Mouse (Mus musculus): ENCODE measurements around the gene Arhgef28. TPM values are rescaled to one million over a fixed set of nuclear protein-coding genes. Genes with fewer than 3 reads are reported as not detected.

The Arhgef28 gene
- polyA plus RNA-seq, 1 experiment: 27.2 TPM

DNA sequence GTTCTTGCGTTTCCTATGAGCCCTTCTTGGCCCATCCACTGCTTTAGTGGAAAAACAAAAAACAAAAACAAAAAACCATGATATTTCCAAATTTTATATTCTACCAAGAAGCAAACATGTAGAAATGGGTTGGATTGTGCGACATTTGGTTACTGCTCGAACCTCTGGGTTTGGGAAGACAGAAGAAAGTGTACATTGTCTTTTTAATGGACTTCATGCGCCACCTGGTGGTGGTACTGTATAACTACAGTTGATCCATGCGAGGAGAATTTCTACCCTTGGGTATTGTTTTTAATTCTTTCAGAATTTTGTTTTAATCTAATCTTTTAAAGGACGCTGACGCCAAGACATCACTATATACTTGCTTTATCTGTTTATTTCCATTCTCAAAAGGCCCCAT, 268.3 kb downstream of the Arhgef28 start:
- peak in 1 of 2 experiments; percentile 84 for DNase-seq (ENCODE audit: extremely low spot score in 1 of 2, low spot score in 1 of 2)

DNA sequence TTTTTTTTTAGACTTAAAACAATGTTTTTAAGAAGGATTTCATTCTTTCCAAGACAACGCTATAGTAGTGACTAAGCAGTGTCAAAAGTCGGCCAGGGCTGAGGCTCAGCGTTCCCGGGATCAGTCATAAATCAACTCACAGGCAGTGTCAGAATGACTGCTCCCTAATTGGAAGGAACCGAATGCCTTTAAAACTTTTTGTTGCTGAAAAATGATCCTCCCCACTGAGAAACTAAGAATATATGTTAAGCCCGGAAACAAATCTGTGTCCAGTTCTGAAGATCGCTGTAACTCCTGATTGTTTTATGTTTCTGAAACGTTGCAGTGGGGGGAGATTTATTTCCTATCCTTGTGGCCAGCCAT, 278.1 kb downstream of the Arhgef28 start:
- DNase-seq (ENCODE audit: extremely low spot score in 1 of 2, low spot score in 1 of 2): no peak

DNA sequence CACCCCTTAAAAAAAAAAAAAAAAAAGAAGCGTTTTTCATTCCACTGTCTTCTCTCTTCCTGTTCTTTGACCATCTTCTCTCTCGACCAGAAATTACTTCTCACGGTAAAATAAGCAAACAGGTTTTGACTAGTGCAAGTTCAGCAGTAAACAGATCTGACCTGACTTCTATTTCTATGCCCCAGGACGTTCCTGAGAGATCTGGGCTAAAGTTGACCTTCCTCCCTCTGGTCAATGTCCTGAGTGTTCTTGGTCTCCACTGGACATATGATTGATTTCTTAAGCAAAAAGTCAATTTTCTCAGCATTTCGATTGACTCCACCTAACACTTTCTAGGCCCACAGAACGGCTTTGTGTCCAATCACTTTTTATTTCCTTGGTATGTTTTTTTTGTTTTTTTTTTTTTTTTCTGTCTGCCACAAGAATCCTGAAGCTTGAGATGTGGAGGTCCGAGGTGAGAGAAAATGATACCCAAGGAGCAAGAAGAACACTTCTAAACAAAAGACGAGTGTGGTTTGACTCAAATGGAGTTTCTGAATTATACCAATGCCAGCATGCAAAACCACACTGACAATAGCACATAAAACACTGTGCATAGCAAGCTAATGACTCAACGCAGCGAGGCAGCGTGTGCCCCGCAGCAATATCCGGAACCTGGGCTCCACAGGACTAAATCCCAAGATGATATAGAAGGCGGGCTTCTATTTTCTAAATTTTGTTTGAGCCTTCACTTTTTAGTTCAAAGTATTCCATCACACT, 278.7 kb downstream of the Arhgef28 start:
- DNase-seq (ENCODE audit: extremely low spot score in 1 of 2, low spot score in 1 of 2): no peak

DNA sequence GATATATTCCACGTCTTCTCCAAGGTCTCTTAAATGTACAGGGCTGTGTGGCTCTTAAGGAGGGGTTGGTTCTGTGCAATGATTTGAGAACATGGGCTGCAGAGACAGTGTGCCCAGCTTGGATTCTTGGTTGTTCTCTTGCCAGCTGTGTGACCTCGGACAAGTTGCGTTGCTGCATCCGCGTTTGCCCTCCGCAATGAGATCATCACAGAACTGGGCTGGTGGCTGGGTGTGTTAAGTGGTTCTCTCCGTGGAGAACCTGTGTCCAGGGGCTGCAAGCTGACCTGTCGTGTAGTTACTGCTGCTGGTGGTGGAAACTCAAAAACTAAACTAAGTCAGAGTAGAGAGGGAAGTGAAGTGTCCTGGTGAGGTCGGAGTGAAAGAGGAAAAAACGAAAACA, 279.9 kb downstream of the Arhgef28 start:
- DNase-seq (ENCODE audit: extremely low spot score in 1 of 2, low spot score in 1 of 2): no peak

DNA sequence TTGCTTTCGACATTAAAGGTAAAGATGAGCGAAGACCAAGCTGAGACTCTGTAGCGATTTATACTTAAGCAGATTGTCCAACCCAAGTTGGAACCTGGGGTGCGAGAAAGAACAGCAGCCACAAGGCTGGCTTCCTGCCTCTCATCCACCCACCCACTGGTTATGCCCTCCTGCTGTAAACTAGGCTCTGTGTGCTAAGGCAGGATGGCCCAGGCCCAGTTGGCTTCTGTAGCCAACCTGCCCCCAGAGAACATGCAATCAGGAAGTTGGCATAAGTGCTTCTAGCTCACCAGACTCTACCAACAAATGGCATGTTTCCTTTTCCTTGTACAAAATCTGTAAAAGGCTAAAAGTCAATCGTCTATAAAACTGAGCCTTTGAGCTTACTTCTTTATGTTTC, 283.2 kb downstream of the Arhgef28 start:
- peak in 1 of 2 experiments; percentile 35 for DNase-seq (ENCODE audit: extremely low spot score in 1 of 2, low spot score in 1 of 2)

DNA sequence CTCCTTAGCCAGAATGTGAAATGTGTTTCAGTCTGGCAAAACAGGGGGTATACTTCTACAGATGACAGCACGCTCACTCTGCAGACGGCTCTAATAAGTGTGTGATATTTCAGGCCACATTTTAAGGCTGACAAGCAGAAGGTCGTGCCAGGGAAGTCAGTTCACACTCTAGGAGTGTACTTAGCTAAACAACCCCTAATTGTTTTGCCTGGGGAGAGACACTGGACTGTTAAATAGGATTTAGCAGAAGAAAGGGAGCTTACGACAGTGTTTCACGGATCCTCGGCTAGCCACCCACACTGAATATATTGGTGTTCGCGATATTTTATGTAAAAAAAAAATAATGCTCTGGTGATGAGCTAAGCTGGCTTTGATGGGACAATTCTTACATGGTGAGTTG, 286.6 kb downstream of the Arhgef28 start:
- no peak for DNase-seq (ENCODE audit: extremely low spot score in 1 of 2, low spot score in 1 of 2)

DNA sequence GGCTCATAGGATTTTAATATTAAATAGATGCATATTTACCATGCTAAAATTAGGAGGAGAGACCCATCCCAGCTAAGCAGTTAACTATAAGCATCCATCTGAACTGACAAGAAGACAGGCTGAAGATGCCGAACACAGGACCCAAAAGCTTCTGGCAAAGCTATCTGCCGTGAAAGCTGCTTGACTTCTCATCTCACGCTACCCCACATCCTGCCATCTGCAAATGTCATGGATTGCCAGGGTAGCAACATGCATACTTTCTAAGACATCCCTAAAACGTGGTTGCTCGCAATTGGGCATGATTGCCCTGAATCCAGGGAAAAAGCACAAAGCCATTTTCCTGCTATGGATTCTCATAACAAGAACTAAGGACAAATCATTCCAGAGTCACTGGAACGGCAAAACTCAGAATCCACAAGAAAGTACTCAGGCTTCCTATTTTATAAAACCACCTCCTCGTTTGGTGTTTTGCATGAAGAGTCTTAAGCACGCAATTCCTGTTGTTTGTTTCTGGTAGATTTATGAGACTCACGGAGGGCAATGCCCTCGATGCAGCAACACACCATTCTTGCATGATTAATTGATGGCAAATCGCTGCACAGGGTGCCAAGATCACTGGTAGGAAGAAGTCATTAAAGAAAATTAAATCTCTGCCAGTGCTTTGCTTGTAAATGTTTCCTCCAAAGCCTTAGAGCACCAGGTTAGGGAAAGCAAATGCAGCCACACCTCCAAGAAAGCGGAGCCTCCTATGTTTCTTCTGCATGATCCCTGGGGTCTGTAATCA, 287.9 kb downstream of the Arhgef28 start:
- DNase-seq (ENCODE audit: extremely low spot score in 1 of 2, low spot score in 1 of 2): peak in 1 of 2 experiments; percentile 52

DNA sequence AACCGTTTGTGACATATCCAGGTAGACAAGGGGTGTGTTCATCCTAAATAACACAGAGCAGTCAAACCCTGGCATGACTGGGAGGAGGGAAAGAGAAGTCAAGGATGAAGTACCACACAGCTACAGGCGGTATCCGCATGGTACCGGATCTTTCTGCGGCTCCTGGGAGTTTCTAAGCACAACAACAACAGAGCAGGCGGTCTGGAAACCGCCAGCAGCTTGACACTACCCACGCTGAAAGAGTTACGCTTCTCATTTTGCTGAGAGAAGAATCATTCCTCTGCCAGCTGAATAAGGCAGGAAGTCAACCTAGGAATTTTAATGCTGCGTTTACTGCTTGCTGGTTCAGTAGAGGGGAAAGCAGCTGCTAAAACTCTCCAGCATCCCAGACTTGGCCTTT, 295.2 kb downstream of the Arhgef28 start:
- DNase-seq (ENCODE audit: extremely low spot score in 1 of 2, low spot score in 1 of 2): peak; percentile 61 to 82

DNA sequence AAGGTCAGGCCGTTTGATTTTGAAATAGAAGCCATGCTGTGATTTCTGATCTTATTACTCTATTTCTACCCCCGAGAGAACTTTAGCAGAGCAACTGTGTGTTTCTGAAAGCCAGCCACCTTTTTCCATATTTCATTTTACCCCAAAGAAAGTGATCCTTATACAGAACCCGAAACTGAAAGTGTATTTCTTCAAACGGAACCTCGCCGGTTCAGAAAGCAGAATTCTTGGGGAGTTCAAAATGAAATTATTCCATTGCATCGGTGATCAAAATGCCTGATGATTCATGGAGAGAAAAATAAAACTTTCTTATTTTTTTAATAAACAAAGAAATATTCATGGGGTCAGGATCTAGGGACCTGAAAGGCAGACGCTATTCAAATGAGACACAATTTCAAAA, 303.4 kb downstream of the Arhgef28 start:
- no peak for DNase-seq (ENCODE audit: extremely low spot score in 1 of 2, low spot score in 1 of 2)

DNA sequence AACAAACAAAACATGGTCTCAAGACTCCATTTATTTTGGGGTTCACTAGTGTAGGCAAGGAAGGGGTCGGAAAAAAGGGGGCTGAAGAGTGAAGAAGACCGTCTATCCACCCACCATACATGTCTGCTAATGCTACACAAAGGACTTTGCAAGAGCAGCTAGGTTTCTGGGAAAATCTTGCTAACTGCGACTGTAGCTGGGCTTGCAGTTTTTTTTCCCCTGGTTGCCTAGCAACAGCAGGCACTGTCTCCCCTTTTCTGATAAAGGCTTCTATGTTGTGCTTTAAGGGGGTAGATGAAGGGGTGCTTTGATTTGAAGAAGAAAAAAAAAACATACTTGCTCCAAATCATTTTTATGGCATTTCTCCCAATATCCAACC, 305.9 kb downstream of the Arhgef28 start:
- DNase-seq (ENCODE audit: extremely low spot score in 1 of 2, low spot score in 1 of 2): peak; percentile 56 to 84

DNA sequence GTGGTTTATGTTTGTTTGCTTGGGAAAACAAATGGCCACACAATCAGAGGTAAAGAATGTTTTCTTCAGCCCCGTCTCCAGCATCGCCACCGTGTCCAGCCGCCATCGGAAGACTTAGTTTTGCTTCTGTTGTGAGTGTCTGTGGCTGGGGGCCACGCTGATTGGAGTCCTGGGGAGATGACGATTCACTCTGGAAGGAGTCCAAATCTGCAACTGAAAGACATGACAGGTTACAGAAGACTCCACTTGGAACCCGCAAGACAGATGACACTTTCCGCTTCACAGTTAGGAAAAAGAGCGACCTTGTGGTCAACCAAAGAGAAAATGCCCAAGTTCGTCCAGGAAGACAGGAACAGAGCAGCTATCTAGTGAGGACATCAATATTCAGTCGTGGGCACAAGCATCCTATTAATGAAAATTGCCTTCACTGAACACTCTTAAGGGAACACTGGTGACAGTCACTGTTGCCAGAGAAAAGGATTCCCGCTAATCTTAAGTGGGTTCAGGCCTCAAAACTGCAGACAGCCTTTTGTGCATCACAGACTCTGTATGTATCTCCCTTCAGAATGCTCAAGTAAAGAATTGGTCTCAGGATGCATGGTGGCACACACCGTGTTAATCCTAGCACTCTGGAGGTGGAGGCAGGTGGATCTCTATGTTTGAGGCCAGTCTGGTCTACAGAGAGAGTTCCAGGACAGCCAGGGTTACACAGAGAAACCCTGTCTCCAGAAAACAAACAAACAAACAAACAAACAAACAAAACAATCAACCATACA, 306.4 kb downstream of the Arhgef28 start:
- no peak for DNase-seq (ENCODE audit: extremely low spot score in 1 of 2, low spot score in 1 of 2)

DNA sequence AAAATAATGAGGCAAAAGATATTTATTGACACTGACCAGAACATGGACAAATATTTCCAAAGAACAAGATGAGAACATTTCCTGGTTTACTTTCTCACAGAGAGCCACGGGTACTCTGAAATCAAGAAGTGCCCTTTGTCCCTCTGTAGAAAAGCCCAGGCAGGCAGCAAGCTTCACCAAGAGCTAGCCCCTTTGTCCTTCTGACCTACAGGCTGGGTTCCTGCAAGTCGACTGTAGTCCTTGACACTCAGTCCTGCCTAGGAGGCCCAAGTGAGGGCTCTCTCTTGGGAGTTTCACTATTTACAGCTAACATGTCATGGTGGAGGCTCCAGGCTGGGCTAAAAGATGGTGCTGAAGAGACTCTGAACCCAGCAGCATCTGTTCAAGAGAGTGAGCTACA, 307.6 kb downstream of the Arhgef28 start:
- DNase-seq (ENCODE audit: extremely low spot score in 1 of 2, low spot score in 1 of 2): no peak

DNA sequence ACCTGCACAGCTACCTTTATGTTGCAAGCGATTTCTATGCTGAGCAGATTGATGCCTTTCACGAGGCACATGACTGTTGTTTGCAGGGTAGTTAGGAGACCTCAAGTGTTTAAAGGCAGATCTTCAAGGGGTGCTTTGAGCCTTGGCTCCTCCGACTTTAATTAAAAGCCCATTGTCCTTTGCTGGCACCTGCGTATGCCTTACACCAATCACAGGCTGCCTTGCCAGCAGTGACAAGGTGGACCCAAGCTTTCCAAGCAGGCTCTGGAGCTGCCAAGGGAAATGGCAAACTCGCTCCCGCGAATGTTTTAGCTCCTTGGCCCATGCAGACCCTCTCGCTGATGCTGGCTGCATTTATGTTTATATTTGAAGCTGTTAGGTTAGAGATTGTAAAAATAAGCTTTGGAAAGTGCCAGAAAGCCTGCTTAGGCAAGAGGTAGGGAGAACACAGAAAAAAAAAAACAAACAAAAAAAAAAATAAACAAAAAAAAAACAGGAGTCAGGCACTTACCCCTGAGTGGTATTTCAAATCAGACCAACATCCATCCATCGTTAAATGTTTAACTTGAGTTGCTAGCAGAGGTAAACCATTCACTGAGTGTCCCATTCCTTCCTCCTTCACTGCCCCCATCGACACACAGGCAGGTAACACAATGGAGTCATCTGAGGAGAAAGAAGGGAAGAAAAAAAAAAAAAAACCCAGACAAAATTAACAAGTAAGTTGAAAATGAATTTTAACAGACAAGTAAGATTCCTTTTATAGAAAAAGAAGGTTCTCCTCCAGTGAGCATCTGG, 313.0 kb downstream of the Arhgef28 start:
- DNase-seq (ENCODE audit: extremely low spot score in 1 of 2, low spot score in 1 of 2): no peak

DNA sequence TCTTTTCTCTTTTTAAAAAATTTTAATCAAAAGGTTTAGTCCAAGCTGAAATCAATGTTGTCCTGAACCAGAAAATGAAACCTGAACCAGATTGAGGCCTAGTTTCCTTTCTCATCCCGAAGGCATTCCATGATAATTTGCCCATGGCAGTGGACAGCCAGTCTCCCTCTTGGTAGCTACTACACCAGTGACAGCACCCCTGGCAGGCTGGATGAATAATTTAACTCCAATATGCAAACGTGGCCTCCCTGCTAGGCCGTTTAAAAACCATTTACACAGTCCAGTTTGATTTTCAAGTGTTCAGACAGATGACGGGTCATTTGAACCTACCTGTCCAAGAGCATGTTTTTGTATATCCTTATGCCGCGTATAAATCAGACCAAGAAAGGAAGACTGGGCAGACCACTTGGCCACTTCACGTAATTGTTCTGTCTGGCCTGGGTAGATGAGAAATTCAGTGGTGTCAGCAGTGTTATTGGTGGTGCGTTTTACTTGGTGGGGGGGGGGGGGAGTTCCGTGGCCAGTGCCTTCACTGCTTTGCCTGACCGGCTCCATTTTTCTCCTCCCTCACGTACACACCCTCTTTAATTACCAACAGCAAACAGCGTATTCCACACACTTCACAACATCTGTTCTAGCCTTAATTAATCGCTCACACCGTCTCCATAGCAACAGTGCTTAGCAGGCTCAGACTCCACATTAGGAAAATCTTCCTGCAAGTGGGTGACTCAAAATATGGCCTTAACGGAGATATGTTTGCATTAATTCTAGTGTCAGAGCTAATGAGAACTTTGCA, 314.0 kb downstream of the Arhgef28 start:
- DNase-seq (ENCODE audit: extremely low spot score in 1 of 2, low spot score in 1 of 2): peak; percentile 52 to 66

DNA sequence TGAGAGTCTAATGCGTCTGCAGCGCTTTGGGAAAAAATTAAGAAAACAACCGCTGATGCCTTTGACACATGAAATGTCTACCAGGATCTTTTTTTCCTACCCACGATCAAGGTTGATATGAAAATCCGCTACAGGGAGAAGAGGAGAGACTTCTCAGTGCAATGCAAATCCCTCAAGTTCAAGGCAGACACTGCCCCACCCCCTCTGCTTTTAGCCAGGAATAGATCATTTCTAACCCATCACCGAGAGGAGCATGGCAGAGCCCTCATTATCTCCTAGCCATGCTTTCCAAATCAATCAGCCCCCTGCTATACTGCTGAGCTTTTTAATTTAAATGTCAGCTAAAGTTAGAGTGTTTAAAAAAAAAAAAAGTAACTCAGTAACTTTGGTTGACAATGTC, 318.2 kb downstream of the Arhgef28 start:
- peak in 1 of 2 experiments; percentile 39 for DNase-seq (ENCODE audit: extremely low spot score in 1 of 2, low spot score in 1 of 2)

DNA sequence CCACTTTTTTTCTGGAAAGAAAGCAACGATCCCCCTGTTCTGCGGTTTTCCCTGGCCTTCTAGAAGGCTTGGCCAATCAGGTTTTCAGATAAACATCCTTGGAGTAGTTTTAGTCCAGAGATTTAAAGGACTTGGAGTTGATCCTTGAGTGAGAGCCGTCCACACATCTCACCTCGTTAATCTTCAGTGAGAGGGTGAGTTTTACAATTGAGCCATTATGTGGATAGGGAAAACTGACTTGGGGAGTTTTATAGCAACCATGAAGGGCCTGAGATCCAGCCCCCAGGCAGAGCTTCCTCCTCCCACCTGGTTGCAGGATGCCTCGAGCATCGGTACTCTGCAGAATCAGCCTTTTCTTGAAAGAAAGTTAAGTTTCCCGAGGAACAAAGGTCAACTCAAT, 318.7 kb downstream of the Arhgef28 start:
- no peak for DNase-seq (ENCODE audit: extremely low spot score in 1 of 2, low spot score in 1 of 2)

DNA sequence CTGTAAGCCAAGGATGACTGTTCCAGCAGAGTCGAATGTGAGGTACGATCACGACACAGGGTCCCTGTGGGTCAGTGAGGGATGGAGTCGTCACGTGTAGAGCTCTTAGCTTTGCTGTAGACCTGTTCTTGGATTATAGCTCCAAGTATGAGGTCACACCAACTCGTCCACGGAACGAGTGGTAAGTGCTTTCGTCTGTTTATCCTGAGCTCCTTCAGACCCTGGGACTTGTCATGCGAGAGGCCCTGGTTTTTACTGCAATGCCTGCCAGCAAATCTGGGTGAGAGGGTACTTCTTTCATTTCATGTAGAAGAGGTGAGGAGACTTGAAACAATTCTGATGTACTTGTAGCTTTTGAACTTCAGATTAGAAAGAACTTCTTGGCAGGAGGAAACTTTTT, 322.6 kb downstream of the Arhgef28 start:
- no peak for DNase-seq (ENCODE audit: extremely low spot score in 1 of 2, low spot score in 1 of 2)

DNA sequence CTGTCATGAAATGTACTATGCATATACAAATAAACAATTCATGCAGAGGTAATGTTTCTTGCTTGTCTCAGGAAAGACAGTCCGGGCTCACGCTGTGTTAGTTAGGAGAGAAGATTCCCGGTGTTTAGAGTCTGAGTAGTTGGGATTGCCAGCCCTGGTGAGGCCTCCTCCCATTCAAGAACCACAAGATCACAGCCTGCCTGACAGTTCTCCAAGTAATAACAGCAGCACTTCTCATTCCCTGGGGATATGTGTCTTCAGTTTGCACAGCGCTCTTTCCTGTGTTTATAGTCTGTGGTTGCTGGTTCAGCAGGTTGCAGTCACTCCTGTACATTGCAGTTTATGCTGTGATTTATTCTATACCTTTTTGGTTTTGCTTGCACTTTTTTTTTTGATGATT, 329.8 kb downstream of the Arhgef28 start:
- no peak for DNase-seq (ENCODE audit: extremely low spot score in 1 of 2, low spot score in 1 of 2)

DNA sequence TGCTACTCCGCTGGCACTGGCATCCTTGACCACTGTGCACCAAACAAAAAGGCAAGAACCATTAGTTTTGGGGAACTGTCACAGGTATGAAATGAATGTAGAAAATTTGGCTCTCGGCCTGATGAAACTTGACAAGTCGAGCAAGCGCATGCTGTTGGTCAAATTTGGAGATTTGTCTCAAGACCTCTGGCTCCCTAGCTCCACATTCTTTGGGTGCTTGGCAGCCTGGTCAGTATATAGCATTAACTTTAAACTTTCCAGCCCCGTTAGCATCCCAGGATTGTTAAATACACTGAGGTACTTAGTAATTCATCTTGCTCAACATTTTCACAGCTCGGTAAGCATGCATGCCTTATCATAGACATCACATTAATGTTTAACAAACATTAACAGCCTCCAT, 330.2 kb downstream of the Arhgef28 start:
- DNase-seq (ENCODE audit: extremely low spot score in 1 of 2, low spot score in 1 of 2): no peak

DNA sequence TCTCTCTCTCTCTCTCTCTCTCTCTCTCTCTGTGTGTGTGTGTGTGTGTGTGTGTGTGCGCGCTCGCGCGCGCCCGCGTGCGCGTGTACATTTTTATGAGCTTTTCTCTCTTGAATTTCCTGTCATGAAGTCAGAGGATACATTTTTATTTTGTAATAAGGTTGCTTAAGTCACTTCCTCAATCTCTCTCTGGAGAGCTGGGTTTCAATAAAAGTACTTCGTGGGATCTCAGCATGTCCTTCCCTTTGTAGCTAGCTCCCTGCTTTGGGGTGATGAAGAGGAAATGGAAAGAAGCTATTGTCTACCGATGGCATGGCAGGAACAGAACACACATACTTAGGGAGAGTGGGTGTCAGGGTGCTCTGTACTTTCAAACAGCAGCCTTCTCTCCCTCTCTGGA, 336.8 kb downstream of the Arhgef28 start:
- DNase-seq (ENCODE audit: extremely low spot score in 1 of 2, low spot score in 1 of 2): no peak
